Mouse (Mus musculus) retina, embryonic 14.5 days (tissue): ENCODE data around the gene Polrmt.

Source experiments
- DNase-seq: peaks from one replicate; pipeline ENCODE4 v3.0.0-alpha.2; 2015; ENCODE audit warnings: low spot score

Polrmt gene

GRCm38 (mm10) chr10:79745898-79746773 is at the start of gene Polrmt:
TSS of gene Polrmt (minus strand) at chr10:79746581.
- DNase-seq = peak; percentile 99

- DNase-seq = no peak
Observed at GRCm38 (mm10) chr10:79795905-79796304, 49.5 kb upstream of the Polrmt start.

GRCm38 (mm10) chr10:79794491-79794931 is 48.1 kb upstream of the Polrmt start:
- peak; percentile 58 for DNase-seq

- peak; percentile 56 for DNase-seq
Observed at GRCm38 (mm10) chr10:79793738-79794490, 47.5 kb upstream of the Polrmt start.

- peak; percentile 88 for DNase-seq
Observed at GRCm38 (mm10) chr10:79793051-79793737, 46.8 kb upstream of the Polrmt start, which contains the start of gene Palm. TSS of gene Palm (plus strand) at chr10:79793572.

GRCm38 (mm10) chr10:79792339-79793040 is 46.1 kb upstream of the Polrmt start:
- no peak for DNase-seq

- DNase-seq = no peak
Observed at GRCm38 (mm10) chr10:79790861-79791260, 44.5 kb upstream of the Polrmt start, which contains the start of gene Prss57. TSS of gene Prss57 (minus strand) at chr10:79790961.

- no peak for DNase-seq
Observed at GRCm38 (mm10) chr10:79789581-79789980, 43.2 kb upstream of the Polrmt start.

- DNase-seq = peak; percentile 87
Observed at GRCm38 (mm10) chr10:79788386-79789158, 42.2 kb upstream of the Polrmt start.

GRCm38 (mm10) chr10:79783920-79784800 is 37.8 kb upstream of the Polrmt start:
- DNase-seq = peak; percentile 77

- no peak for DNase-seq
Observed at GRCm38 (mm10) chr10:79783050-79783449, 36.7 kb upstream of the Polrmt start.

- DNase-seq = no peak
Observed at GRCm38 (mm10) chr10:79781956-79782355, 35.6 kb upstream of the Polrmt start.

GRCm38 (mm10) chr10:79781139-79781538 is 34.8 kb upstream of the Polrmt start:
- no peak for DNase-seq

- DNase-seq = peak; percentile 80
Observed at GRCm38 (mm10) chr10:79780664-79781015, 34.3 kb upstream of the Polrmt start.

GRCm38 (mm10) chr10:79779784-79780663 is 33.6 kb upstream of the Polrmt start:
- DNase-seq = peak; percentile 97

- DNase-seq = no peak
Observed at GRCm38 (mm10) chr10:79779193-79779592, 32.8 kb upstream of the Polrmt start.

GRCm38 (mm10) chr10:79778006-79778405 is 31.6 kb upstream of the Polrmt start:
- no peak for DNase-seq

GRCm38 (mm10) chr10:79777103-79777531 is 30.7 kb upstream of the Polrmt start, which contains the start of gene Fstl3:
TSS of gene Fstl3 (plus strand) at chr10:79777272.
- no peak for DNase-seq
